In the genomic region with DNA sequence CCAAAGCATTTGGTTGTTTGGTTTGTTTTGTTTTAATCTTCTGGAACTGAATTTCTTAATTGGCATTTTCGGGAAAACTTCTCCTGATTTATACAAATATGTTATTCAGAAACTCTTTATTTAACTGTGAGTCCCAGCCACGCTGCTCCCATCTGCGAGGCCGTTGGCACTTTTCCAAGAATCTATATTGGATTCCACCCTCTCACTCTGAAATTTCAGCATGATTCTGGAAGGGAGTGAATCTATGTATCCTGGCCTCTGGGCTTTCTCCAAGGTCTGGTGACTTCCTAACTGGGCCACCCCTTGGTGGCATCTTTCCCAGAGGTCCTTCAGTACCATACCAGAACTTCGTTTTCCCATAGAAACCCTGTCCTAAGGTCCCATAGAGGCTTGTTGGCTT, we compare ENCODE assay signal across 9 mouse cellular contexts. TPM values are rescaled to one million over a fixed set of nuclear protein-coding genes. Genes with fewer than 3 reads are reported as not detected.
A peak's percentile ranks its signal among the peaks of the same experiment; 100 is the strongest.
DNase-seq lines count a peak whose midpoint lies in the region; ATAC-seq and TF ChIP-seq lines count a peak whose summit lies in the region.
"Had no signal": no experiment of that assay in that cellular context is flagged by ENCODE, and none has a peak within 500 bp of the region (broad histone marks: within the 10 kb centered on the region; RNA-seq: fewer than 3 reads in every experiment).

No protein-coding gene starts in this region.

- no peak for TF ChIP-seq POLR2A in limb, embryonic 14.5 days (IDR thresholded peaks at IDR 0.05; ENCODE audit: borderline replicate concordance, extremely low read depth, insufficient read depth, insufficient read length)

- H3K27ac ChIP-seq in heart, embryonic 12.5 days (ENCODE audit: poor library complexity, severe bottlenecking): peak overlapping the region; percentile 33; the same call in 1 of the 2 replicates
- no peak overlapping the region for H3K27ac ChIP-seq in heart, embryonic 10.5 days
- no peak overlapping the region for H3K27ac ChIP-seq in midbrain, embryonic 14.5 days (replicated peaks; ENCODE audit: low read depth, low read length)
- no peak overlapping the region for H3K27ac ChIP-seq in midbrain, embryonic 15.5 days
- no peak overlapping the region for H3K27ac ChIP-seq in limb, embryonic 14.5 days (replicated peaks; ENCODE audit: low read depth, low read length)
- no peak overlapping the region for H3K27ac ChIP-seq in kidney, embryonic 16.5 days (ENCODE audit: low read length)
- H3K27ac ChIP-seq: midbrain, embryonic 10.5 days had no signal

- DNase-seq in heart, embryonic 10.5 days (ENCODE audit: low spot score): no peak
- DNase-seq in midbrain, embryonic 14.5 days: peak; percentile 41
- peak; percentile 78 for DNase-seq in limb, embryonic 14.5 days (ENCODE audit: low spot score)
- DNase-seq in ovary, postnatal 36 days (ENCODE audit: low spot score): no peak

- H3K27me3 ChIP-seq in heart, embryonic 12.5 days (replicated peaks): no peaks in the 10 kb centered on the region
- H3K27me3 ChIP-seq in heart, embryonic 10.5 days (ENCODE audit: insufficient read depth, poor library complexity, severe bottlenecking): no peaks in the 10 kb centered on the region
- no peaks in the 10 kb centered on the region for H3K27me3 ChIP-seq in midbrain, embryonic 14.5 days (ENCODE audit: control insufficient read depth, insufficient read depth, low read length)
- no peaks in the 10 kb centered on the region for H3K27me3 ChIP-seq in midbrain, embryonic 15.5 days (replicated peaks)
- no peaks in the 10 kb centered on the region for H3K27me3 ChIP-seq in limb, embryonic 14.5 days (ENCODE audit: control insufficient read depth, insufficient read depth, low read length)
- no peaks in the 10 kb centered on the region for H3K27me3 ChIP-seq in kidney, embryonic 16.5 days (ENCODE audit: insufficient read depth, low read length)

- H3K4me1 ChIP-seq in heart, embryonic 12.5 days (replicated peaks): peaks cover 28% of the 10 kb centered on the region
- H3K4me1 ChIP-seq in heart, embryonic 10.5 days: peaks cover 27% of the 10 kb centered on the region
- no peaks in the 10 kb centered on the region for H3K4me1 ChIP-seq in midbrain, embryonic 14.5 days (ENCODE audit: control insufficient read depth, insufficient read depth, low read length)
- no peaks in the 10 kb centered on the region for H3K4me1 ChIP-seq in midbrain, embryonic 15.5 days
- H3K4me1 ChIP-seq in limb, embryonic 14.5 days (ENCODE audit: control insufficient read depth, insufficient read depth, low read length): peaks cover 19% of the 10 kb centered on the region
- peaks cover 5% of the 10 kb centered on the region for H3K4me1 ChIP-seq in kidney, embryonic 16.5 days (ENCODE audit: insufficient read depth, low read length)

- H3K36me3 ChIP-seq in heart, embryonic 12.5 days: no peaks in the 10 kb centered on the region
- H3K36me3 ChIP-seq in heart, embryonic 10.5 days: no peaks in the 10 kb centered on the region
- H3K36me3 ChIP-seq in midbrain, embryonic 14.5 days (ENCODE audit: control insufficient read depth, insufficient read depth, low read length): no peaks in the 10 kb centered on the region
- no peaks in the 10 kb centered on the region for H3K36me3 ChIP-seq in midbrain, embryonic 15.5 days (replicated peaks)
- H3K36me3 ChIP-seq in limb, embryonic 14.5 days (ENCODE audit: control insufficient read depth, insufficient read depth, low read length): no peaks in the 10 kb centered on the region
- H3K36me3 ChIP-seq in kidney, embryonic 16.5 days (ENCODE audit: insufficient read depth, low read length): no peaks in the 10 kb centered on the region
- H3K36me3 ChIP-seq: midbrain, embryonic 10.5 days had no signal

- 49% methylated on average over 5 of the region's 5 CpGs for WGBS in heart, embryonic 12.5 days
- 66% methylated on average over 5 of the region's 5 CpGs for WGBS in heart, embryonic 10.5 days
- WGBS in midbrain, embryonic 14.5 days: 68% methylated on average over 5 of the region's 5 CpGs
- WGBS in midbrain, embryonic 15.5 days: 70% methylated on average over 5 of the region's 5 CpGs
- 42% methylated on average over 5 of the region's 5 CpGs for WGBS in limb, embryonic 14.5 days
- WGBS in kidney, embryonic 16.5 days: 53% methylated on average over 5 of the region's 5 CpGs

- H3K4me2 ChIP-seq in heart, embryonic 12.5 days: no peak overlapping the region
- no peak overlapping the region for H3K4me2 ChIP-seq in midbrain, embryonic 14.5 days (ENCODE audit: low read length)
- H3K4me2 ChIP-seq in midbrain, embryonic 15.5 days: no peak overlapping the region
- H3K4me2 ChIP-seq in limb, embryonic 14.5 days (replicated peaks; ENCODE audit: low read depth, low read length, severe bottlenecking): no peak overlapping the region
- no peak overlapping the region for H3K4me2 ChIP-seq in kidney, embryonic 16.5 days (replicated peaks; ENCODE audit: low read depth, low read length)

- H3K9me3 ChIP-seq in heart, embryonic 12.5 days (replicated peaks): no peaks in the 10 kb centered on the region
- H3K9me3 ChIP-seq in heart, embryonic 10.5 days: no peaks in the 10 kb centered on the region
- H3K9me3 ChIP-seq in midbrain, embryonic 14.5 days (ENCODE audit: control insufficient read depth, low read length): no peaks in the 10 kb centered on the region
- H3K9me3 ChIP-seq in midbrain, embryonic 15.5 days: no peaks in the 10 kb centered on the region
- no peaks in the 10 kb centered on the region for H3K9me3 ChIP-seq in limb, embryonic 14.5 days (ENCODE audit: control insufficient read depth, low read length)
- H3K9me3 ChIP-seq in kidney, embryonic 16.5 days (ENCODE audit: low read length): no peaks in the 10 kb centered on the region
- H3K9me3 ChIP-seq: midbrain, embryonic 10.5 days had no signal

- ATAC-seq in heart, embryonic 12.5 days (ENCODE audit: insufficient number of reproducible peaks, low FRiP score): peak; percentile 48; the same call in 1 of the 2 replicates
- no peak for ATAC-seq in midbrain, embryonic 14.5 days (ENCODE audit: low FRiP score, low TSS enrichment)
- no peak for ATAC-seq in midbrain, embryonic 15.5 days (replicated peaks)
- ATAC-seq in limb, embryonic 14.5 days (ENCODE audit: low FRiP score, low read depth): peak; percentile 1; the same call in 1 of the 2 replicates
- no peak for ATAC-seq in kidney, embryonic 16.5 days (ENCODE audit: low FRiP score, low TSS enrichment)
- no peak for ATAC-seq in megakaryocyte, adult 5-6 weeks (ENCODE audit: poor library complexity, severe bottlenecking)

- no peak overlapping the region for H3K4me3 ChIP-seq in heart, embryonic 12.5 days
- H3K4me3 ChIP-seq in heart, embryonic 10.5 days: no peak overlapping the region
- no peak overlapping the region for H3K4me3 ChIP-seq in midbrain, embryonic 14.5 days (replicated peaks; ENCODE audit: low read depth, low read length)
- H3K4me3 ChIP-seq in midbrain, embryonic 15.5 days: no peak overlapping the region
- H3K4me3 ChIP-seq in limb, embryonic 14.5 days (replicated peaks; ENCODE audit: low read length): no peak overlapping the region
- H3K4me3 ChIP-seq in kidney, embryonic 16.5 days (ENCODE audit: low read length): no peak overlapping the region
- H3K4me3 ChIP-seq: midbrain, embryonic 10.5 days had no signal

- no peak overlapping the region for H3K9ac ChIP-seq in heart, embryonic 12.5 days
- no peak overlapping the region for H3K9ac ChIP-seq in midbrain, embryonic 14.5 days (replicated peaks; ENCODE audit: low read length)
- no peak overlapping the region for H3K9ac ChIP-seq in midbrain, embryonic 15.5 days
- H3K9ac ChIP-seq in limb, embryonic 14.5 days (ENCODE audit: low read depth, low read length, severe bottlenecking): no peak overlapping the region
- no peak overlapping the region for H3K9ac ChIP-seq in kidney, embryonic 16.5 days (replicated peaks; ENCODE audit: low read length)

RNA-seq across cellular contexts. Expression of gene Ptcd2, which starts 40.7 kb away (rescaled TPM):
- polyA plus RNA-seq in heart, embryonic 12.5 days (2016; fragmentation: Nextera tagmentation; extraction: Ambion mirVana): 56.0 and 56.3 TPM in 2 replicates
- polyA plus RNA-seq in heart, embryonic 10.5 days (2016; fragmentation: Nextera tagmentation; extraction: Ambion mirVana): 57.9 and 60.2 TPM in 2 replicates
- polyA plus RNA-seq in midbrain, embryonic 14.5 days (2014; fragmentation: Nextera tagmentation; extraction: Ambion mirVana): 57.3 and 62.2 TPM in 2 replicates
- 51.2 and 53.2 TPM in 2 replicates for polyA plus RNA-seq in midbrain, embryonic 15.5 days (2015; fragmentation: Nextera tagmentation; extraction: Ambion mirVana)
- polyA plus RNA-seq in limb, embryonic 14.5 days (2012; rRNA removed): 21.4 and 24.0 TPM in 2 replicates
- polyA plus RNA-seq in limb, embryonic 14.5 days (2014; fragmentation: Nextera tagmentation; extraction: Ambion mirVana): 41.3 and 46.6 TPM in 2 replicates
- polyA plus RNA-seq in kidney, embryonic 16.5 days (2015; fragmentation: Nextera tagmentation; extraction: Ambion mirVana): 56.1 and 56.6 TPM in 2 replicates
- 36.4 and 46.1 TPM in 2 replicates for total RNA-seq in megakaryocyte, adult 5-6 weeks (2015)
- 52.1 and 53.7 TPM in 2 replicates for total RNA-seq in megakaryocyte, adult 5-6 weeks (2017)

RNA-seq across cellular contexts. Expression of gene Mrps27, which starts 40.7 kb away (rescaled TPM):
- polyA plus RNA-seq in heart, embryonic 12.5 days (2016; fragmentation: Nextera tagmentation; extraction: Ambion mirVana): 72.6 and 73.0 TPM in 2 replicates
- 93.6 and 96.0 TPM in 2 replicates for polyA plus RNA-seq in heart, embryonic 10.5 days (2016; fragmentation: Nextera tagmentation; extraction: Ambion mirVana)
- polyA plus RNA-seq in midbrain, embryonic 14.5 days (2014; fragmentation: Nextera tagmentation; extraction: Ambion mirVana): 36.5 and 38.2 TPM in 2 replicates
- 38.9 and 41.6 TPM in 2 replicates for polyA plus RNA-seq in midbrain, embryonic 15.5 days (2015; fragmentation: Nextera tagmentation; extraction: Ambion mirVana)
- polyA plus RNA-seq in limb, embryonic 14.5 days (2012; rRNA removed): 32.9 and 36.6 TPM in 2 replicates
- 54.1 and 55.7 TPM in 2 replicates for polyA plus RNA-seq in limb, embryonic 14.5 days (2014; fragmentation: Nextera tagmentation; extraction: Ambion mirVana)
- polyA plus RNA-seq in kidney, embryonic 16.5 days (2015; fragmentation: Nextera tagmentation; extraction: Ambion mirVana): 79.3 and 80.6 TPM in 2 replicates
- total RNA-seq in megakaryocyte, adult 5-6 weeks (2015): 7.9 and 8.6 TPM in 2 replicates
- 6.2 and 11.4 TPM in 2 replicates for total RNA-seq in megakaryocyte, adult 5-6 weeks (2017)

Comparison
In these comparisons a context has a peak if more than half of its experiments do, and no peak if none do; other contexts are left out.
1. ATAC-seq: peak in heart, embryonic 12.5 days (single experiment) and limb, embryonic 14.5 days (single experiment); none in midbrain, embryonic 14.5 days (single experiment), midbrain, embryonic 15.5 days (single experiment), kidney, embryonic 16.5 days (single experiment) and megakaryocyte, adult 5-6 weeks (single experiment).
2. DNase-seq: peak in midbrain, embryonic 14.5 days (single experiment) and limb, embryonic 14.5 days (single experiment); none in heart, embryonic 10.5 days (single experiment) and ovary, postnatal 36 days (single experiment).